In genomic region chr3:37180039-37180743, GRCm38 (mm10) we compare ENCODE assay signal across 13 mouse cellular contexts. TPM values are rescaled to one million over a fixed set of nuclear protein-coding genes. Genes with fewer than 3 reads are reported as not detected.
DNase-seq lines count a peak whose midpoint lies in the region; ATAC-seq and TF ChIP-seq lines count a peak whose summit lies in the region.
"Had no signal": no experiment of that assay in that cellular context is flagged by ENCODE, and none has a peak within 500 bp of the region (broad histone marks: within the 10 kb centered on the region; RNA-seq: fewer than 3 reads in every experiment).

No protein-coding gene starts in this region.

- H3K27ac ChIP-seq in midbrain, postnatal 0 days (ENCODE audit: low read depth, low read length) = no peak overlapping the region
- no peak overlapping the region for H3K27ac ChIP-seq in midbrain, embryonic 15.5 days
- no peak overlapping the region for H3K27ac ChIP-seq in forebrain, embryonic 15.5 days (replicated peaks)
- H3K27ac ChIP-seq: embryonic facial prominence, embryonic 13.5 days; neural tube, embryonic 15.5 days had no signal

- peak; percentile 42 for TF ChIP-seq CTCF in midbrain, postnatal 0 days (IDR thresholded peaks at IDR 0.05)

- H3K9me3 ChIP-seq in midbrain, postnatal 0 days (ENCODE audit: low read length) = no peaks in the 10 kb centered on the region
- H3K9me3 ChIP-seq in midbrain, embryonic 15.5 days = no peaks in the 10 kb centered on the region
- H3K9me3 ChIP-seq in forebrain, embryonic 15.5 days = no peaks in the 10 kb centered on the region
- H3K9me3 ChIP-seq: embryonic facial prominence, embryonic 13.5 days; neural tube, embryonic 15.5 days had no signal

- H3K9ac ChIP-seq in midbrain, postnatal 0 days (replicated peaks; ENCODE audit: low read length, poor library complexity, severe bottlenecking) = no peak overlapping the region
- H3K9ac ChIP-seq in midbrain, embryonic 15.5 days = no peak overlapping the region
- no peak overlapping the region for H3K9ac ChIP-seq in forebrain, embryonic 15.5 days (replicated peaks)
- H3K9ac ChIP-seq: embryonic facial prominence, embryonic 13.5 days; neural tube, embryonic 15.5 days had no signal

- H3K27me3 ChIP-seq in midbrain, postnatal 0 days (ENCODE audit: insufficient read depth, low read length) = no peaks in the 10 kb centered on the region
- H3K27me3 ChIP-seq in midbrain, embryonic 15.5 days (replicated peaks) = no peaks in the 10 kb centered on the region
- H3K27me3 ChIP-seq in forebrain, embryonic 15.5 days = no peaks in the 10 kb centered on the region
- H3K27me3 ChIP-seq: embryonic facial prominence, embryonic 13.5 days; neural tube, embryonic 15.5 days had no signal

- WGBS in midbrain, postnatal 0 days = 79% methylated on average over 12 of the region's 12 CpGs
- WGBS in midbrain, embryonic 15.5 days = 84% methylated on average over 12 of the region's 12 CpGs
- 86% methylated on average over 12 of the region's 12 CpGs for WGBS in forebrain, embryonic 15.5 days

- no peaks in the 10 kb centered on the region for H3K36me3 ChIP-seq in midbrain, postnatal 0 days (ENCODE audit: insufficient read depth, low read length)
- no peaks in the 10 kb centered on the region for H3K36me3 ChIP-seq in midbrain, embryonic 15.5 days (replicated peaks)
- H3K36me3 ChIP-seq in forebrain, embryonic 15.5 days = no peaks in the 10 kb centered on the region
- H3K36me3 ChIP-seq: embryonic facial prominence, embryonic 13.5 days; neural tube, embryonic 15.5 days had no signal

- DNase-seq in embryo, embryonic 10.5 days (ENCODE audit: low spot score) = peak; percentile 30
- DNase-seq in embryo, embryonic 9.5 days (ENCODE audit: extremely low spot score) = no peak
- DNase-seq in midbrain, postnatal 0 days (ENCODE audit: low spot score) = no peak
- DNase-seq in c-Kit-positive CD71-positive TER-119-positive erythroid progenitor cells, embryonic 14.5 days (ENCODE audit: low spot score) = peak; percentile 36
- DNase-seq in thymus, postnatal 10 days (ENCODE audit: low spot score in 2 of 2) = peak; percentile 7 to 58
- DNase-seq in heart, adult 8-10 months (ENCODE audit: low spot score) = no peak

- H3K4me1 ChIP-seq in midbrain, postnatal 0 days (ENCODE audit: insufficient read depth, low read length) = no peaks in the 10 kb centered on the region
- H3K4me1 ChIP-seq in midbrain, embryonic 15.5 days = no peaks in the 10 kb centered on the region
- peaks cover 19% of the 10 kb centered on the region for H3K4me1 ChIP-seq in forebrain, embryonic 15.5 days

- H3K4me2 ChIP-seq in midbrain, postnatal 0 days (ENCODE audit: low read depth, low read length, poor library complexity, severe bottlenecking) = no peak overlapping the region
- H3K4me2 ChIP-seq in midbrain, embryonic 15.5 days = no peak overlapping the region
- no peak overlapping the region for H3K4me2 ChIP-seq in forebrain, embryonic 15.5 days (replicated peaks)
- H3K4me2 ChIP-seq: embryonic facial prominence, embryonic 13.5 days; neural tube, embryonic 15.5 days had no signal

- ATAC-seq in midbrain, postnatal 0 days (ENCODE audit: low FRiP score) = no peak
- ATAC-seq in midbrain, embryonic 15.5 days (replicated peaks) = no peak
- no peak for ATAC-seq in forebrain, embryonic 15.5 days (replicated peaks)

- no peak overlapping the region for H3K4me3 ChIP-seq in midbrain, postnatal 0 days (ENCODE audit: low read depth, low read length)
- H3K4me3 ChIP-seq in midbrain, embryonic 15.5 days = no peak overlapping the region
- no peak overlapping the region for H3K4me3 ChIP-seq in forebrain, embryonic 15.5 days
- H3K4me3 ChIP-seq: embryonic facial prominence, embryonic 13.5 days; neural tube, embryonic 15.5 days had no signal

RNA-seq across cellular contexts. Expression of gene Il21, which starts 52.2 kb away (rescaled TPM):
- total RNA-seq in midbrain, postnatal 0 days (2014; rRNA removed) = not detected in 2 replicates
- not detected in 2 replicates for polyA plus RNA-seq in midbrain, postnatal 0 days (2015; fragmentation: Nextera tagmentation; extraction: Ambion mirVana)
- polyA plus RNA-seq in midbrain, embryonic 15.5 days (2015; fragmentation: Nextera tagmentation; extraction: Ambion mirVana) = not detected in 2 replicates
- not detected in 2 replicates for polyA plus RNA-seq in forebrain, embryonic 15.5 days (2015; fragmentation: Nextera tagmentation; extraction: Ambion mirVana)
- total RNA-seq in heart, adult 8-10 months (2022) = not detected
- polyA plus RNA-seq: embryonic facial prominence, embryonic 13.5 days; gonadal fat pad, adult 2 months; kidney, embryonic 16.5 days; liver, embryonic 16.5 days; neural tube, embryonic 15.5 days had no signal

RNA-seq across cellular contexts. Expression of gene Il2, which starts 54.4 kb away (rescaled TPM):
- total RNA-seq in midbrain, postnatal 0 days (2014; rRNA removed) = not detected in 2 replicates
- polyA plus RNA-seq in midbrain, postnatal 0 days (2015; fragmentation: Nextera tagmentation; extraction: Ambion mirVana) = 0.47 and 0.62 TPM in 2 replicates
- 0.15 and 0.46 TPM in 2 replicates for polyA plus RNA-seq in midbrain, embryonic 15.5 days (2015; fragmentation: Nextera tagmentation; extraction: Ambion mirVana)
- polyA plus RNA-seq in forebrain, embryonic 15.5 days (2015; fragmentation: Nextera tagmentation; extraction: Ambion mirVana) = 0.34 and 0.62 TPM in 2 replicates
- total RNA-seq in heart, adult 8-10 months (2022) = not detected
- polyA plus RNA-seq: gonadal fat pad, adult 2 months; liver, embryonic 16.5 days had no signal

Comparison
In these comparisons a context has a peak if more than half of its experiments do, and no peak if none do; other contexts are left out.
1. DNase-seq: peak in embryo, embryonic 10.5 days (single experiment), c-Kit-positive CD71-positive TER-119-positive erythroid progenitor cells, embryonic 14.5 days (single experiment) and thymus, postnatal 10 days (2 of 2); none in embryo, embryonic 9.5 days (single experiment), midbrain, postnatal 0 days (single experiment) and heart, adult 8-10 months (single experiment).